Mouse (Mus musculus) neural tube, embryonic 11.5 days (tissue): Measurements from ENCODE around the gene Acsl4. TPM values are rescaled to one million over a fixed set of nuclear protein-coding genes. Genes with fewer than 3 reads are reported as not detected.

Source experiments
- ATAC-seq: fragments of 200-750 bp; cut with Nextera tagmentation; 2 replicates; pipeline ENCODE4 v1.8.0; 2017; ENCODE audit warnings: moderate number of reproducible peaks, mild to moderate bottlenecking, moderate TSS enrichment, moderate library complexity; ENCODE audit not compliant: insufficient read depth, low FRiP score, low TSS enrichment
- DNase-seq: peaks from one replicate; pipeline ENCODE4 v3.0.0-alpha.2; 2015; ENCODE audit warnings: low spot score
- H3K27ac ChIP-seq: fragments of 300-500 bp; sonication (generic); 2 replicates; pipeline ENCODE4 v1.5.1; 2014; ENCODE audit warnings: low read depth, mild to moderate bottlenecking, low read length
- H3K27me3 ChIP-seq: fragments of 300-500 bp; sonication (generic); 2 replicates; pipeline ENCODE4 v1.6.1; 2014; ENCODE audit warnings: mild to moderate bottlenecking, low read length, mixed read lengths; ENCODE audit not compliant: control insufficient read depth, insufficient read depth
- H3K36me3 ChIP-seq: fragments of 300-500 bp; sonication (generic); 2 replicates; pipeline ENCODE4 v1.6.1; 2014; ENCODE audit warnings: mild to moderate bottlenecking, low read length, moderate library complexity, mixed read lengths; ENCODE audit not compliant: control insufficient read depth, insufficient read depth
- H3K4me1 ChIP-seq: fragments of 300-500 bp; sonication (generic); 2 replicates; pipeline ENCODE4 v1.6.1; 2014; ENCODE audit warnings: low read length, mixed read lengths; ENCODE audit not compliant: control insufficient read depth, insufficient read depth
- H3K4me2 ChIP-seq: fragments of 300-500 bp; sonication (generic); 2 replicates; pipeline ENCODE4 v1.6.1; 2014; ENCODE audit warnings: low read depth, mild to moderate bottlenecking, moderate library complexity
- H3K4me3 ChIP-seq: fragments of 300-500 bp; sonication (generic); 2 replicates; pipeline ENCODE4 v1.5.1; 2014; ENCODE audit warnings: low read depth, low read length
- H3K9ac ChIP-seq: fragments of 300-500 bp; sonication (generic); 2 replicates; pipeline ENCODE4 v1.6.1; 2014; ENCODE audit warnings: mild to moderate bottlenecking, low read length
- H3K9me3 ChIP-seq: fragments of 300-500 bp; sonication (generic); 2 replicates; pipeline ENCODE4 v1.6.1; 2016; ENCODE audit warnings: low read length; ENCODE audit not compliant: control insufficient read depth
- WGBS: fragments of 180-500 bp; shearing (Covaris S2); extraction: QIAGEN DNeasy Blood & Tissue Kit; methylation state at CpG from one replicate; pipeline ENCODE4 v1.1.7; 2014; 5-methylcytosine and 5-hydroxymethylcytosine counted together
- polyA plus RNA-seq: library from polyadenylated mRNA; unstranded; fragments of >200 nt; fragmentation: Nextera tagmentation; extraction: Ambion mirVana; gene quantifications from 2 replicates; pipeline ENCODE4 v1.2.1, GENCODE M21; 2014

The Acsl4 gene
- polyA plus RNA-seq, 1 experiment from 2014 or later = 31.2 TPM

- ATAC-seq (no peak), DNase-seq (no peak)
- Histone ChIP-seq H3K4me3 (no peak overlapping the region), H3K27ac (no peak overlapping the region), H3K9me3 (no peaks in the 10 kb centered on the region), H3K4me1 (no peaks in the 10 kb centered on the region), H3K27me3 (no peaks in the 10 kb centered on the region; the same call in 1 of the 2 replicates), H3K9ac (no peak overlapping the region), H3K36me3 (no peaks in the 10 kb centered on the region), H3K4me2 (no peak overlapping the region)
- 58% methylated on average over 2 of the region's 2 CpGs for WGBS
Measured at GRCm38 (mm10) chrX:142398621-142399020, 8.3 kb upstream of the Acsl4 start.

DNA sequence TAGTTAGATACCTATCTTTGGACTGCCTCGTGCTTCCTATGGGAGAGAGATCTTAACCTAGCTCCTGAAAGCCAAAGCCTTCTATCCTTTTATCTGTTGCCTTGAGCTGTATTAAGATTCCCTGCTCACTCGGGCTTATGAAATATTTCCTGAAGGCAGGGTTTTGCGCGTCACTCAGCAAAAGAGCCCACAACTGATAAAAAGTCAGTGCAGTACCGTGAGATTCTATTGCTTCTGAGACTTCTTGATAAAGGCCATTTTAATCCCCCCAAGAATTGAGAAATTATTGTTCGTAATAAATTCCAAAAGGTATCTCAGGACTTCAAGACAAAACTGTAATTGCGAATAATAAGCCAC, 552 bp upstream of the Acsl4 start:
- DNase-seq = no peak
- no peak overlapping the region; the same call in 1 of the 2 replicates for H3K27ac ChIP-seq
- 0 out of 2 replicates have a peak, but pooled peaks have one; percentile 2 for ATAC-seq
- peak overlapping the region; percentile 19; the same call in 1 of the 2 replicates for H3K9ac ChIP-seq
- H3K9me3 ChIP-seq = no peaks in the 10 kb centered on the region
- no peaks in the 10 kb centered on the region for H3K27me3 ChIP-seq
- WGBS = 43% methylated on average over 7 of the region's 7 CpGs
- H3K4me1 ChIP-seq = no peaks in the 10 kb centered on the region
- no peaks in the 10 kb centered on the region for H3K36me3 ChIP-seq
- peak overlapping the region; percentile 44 for H3K4me2 ChIP-seq
- peak overlapping the region; percentile 56 for H3K4me3 ChIP-seq

- no peak for DNase-seq
- Histone ChIP-seq H3K4me1 (no peaks in the 10 kb centered on the region), H3K36me3 (no peaks in the 10 kb centered on the region), H3K27ac (peak overlapping the region; percentile 44; the same call in 1 of the 2 replicates), H3K9me3 (no peaks in the 10 kb centered on the region), H3K9ac (peak overlapping the region; percentile 60), H3K4me2 (peak overlapping the region; percentile 43), H3K4me3 (peak overlapping the region; percentile 56), H3K27me3 (no peaks in the 10 kb centered on the region)
- WGBS = 15% methylated on average over 20 of the region's 22 CpGs
- ATAC-seq = peak; percentile 45
Measured at GRCm38 (mm10) chrX:142389581-142390159, 665 bp downstream of the Acsl4 start.

- Histone ChIP-seq H3K27me3 (no peaks in the 10 kb centered on the region), H3K9me3 (no peaks in the 10 kb centered on the region), H3K9ac (no peak overlapping the region), H3K4me2 (no peak overlapping the region), H3K4me1 (no peaks in the 10 kb centered on the region), H3K36me3 (no peaks in the 10 kb centered on the region), H3K4me3 (no peak overlapping the region), H3K27ac (no peak overlapping the region)
- DNase-seq = no peak
- WGBS = 86% methylated on average over 6 of the region's 6 CpGs
- no peak for ATAC-seq
Measured at GRCm38 (mm10) chrX:142388141-142388540, 2.2 kb downstream of the Acsl4 start.

DNA sequence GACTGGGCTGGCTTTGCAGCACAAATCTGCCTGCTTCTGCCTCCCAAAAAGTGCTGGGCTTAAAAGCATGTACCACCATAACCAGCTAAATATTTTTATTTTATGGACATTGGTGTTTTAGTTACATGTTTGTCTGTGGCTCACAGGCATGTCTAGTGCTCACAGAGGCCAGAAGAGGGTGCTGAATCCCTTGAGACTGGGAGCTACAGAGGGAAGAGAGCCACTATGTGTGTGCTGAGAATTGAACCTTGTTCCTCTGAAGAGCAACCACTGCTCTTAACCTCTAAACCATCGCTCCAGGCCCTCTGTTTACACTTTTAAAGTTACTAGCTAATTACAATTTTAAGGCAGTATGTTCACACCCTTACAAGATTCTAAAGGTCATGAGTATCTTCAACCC, 2.7 kb downstream of the Acsl4 start:
- no peak overlapping the region for H3K4me2 ChIP-seq
- WGBS = 76% methylated on average over 1 of the region's 1 CpGs
- no peaks in the 10 kb centered on the region for H3K27me3 ChIP-seq
- DNase-seq (no peak), ATAC-seq (no peak)
- H3K4me1 ChIP-seq = no peaks in the 10 kb centered on the region
- H3K9me3 ChIP-seq = no peaks in the 10 kb centered on the region
- no peak overlapping the region for H3K9ac ChIP-seq
- no peak overlapping the region for H3K4me3 ChIP-seq
- H3K27ac ChIP-seq = no peak overlapping the region
- H3K36me3 ChIP-seq = no peaks in the 10 kb centered on the region

- 93% methylated on average over 3 of the region's 3 CpGs for WGBS
- Histone ChIP-seq H3K27ac (no peak overlapping the region), H3K4me3 (no peak overlapping the region), H3K9ac (no peak overlapping the region), H3K27me3 (no peaks in the 10 kb centered on the region), H3K4me2 (no peak overlapping the region), H3K4me1 (no peaks in the 10 kb centered on the region), H3K9me3 (no peaks in the 10 kb centered on the region), H3K36me3 (no peaks in the 10 kb centered on the region)
- no peak for DNase-seq
- ATAC-seq = no peak
Measured at GRCm38 (mm10) chrX:142384918-142385317, 5.4 kb downstream of the Acsl4 start.

DNA sequence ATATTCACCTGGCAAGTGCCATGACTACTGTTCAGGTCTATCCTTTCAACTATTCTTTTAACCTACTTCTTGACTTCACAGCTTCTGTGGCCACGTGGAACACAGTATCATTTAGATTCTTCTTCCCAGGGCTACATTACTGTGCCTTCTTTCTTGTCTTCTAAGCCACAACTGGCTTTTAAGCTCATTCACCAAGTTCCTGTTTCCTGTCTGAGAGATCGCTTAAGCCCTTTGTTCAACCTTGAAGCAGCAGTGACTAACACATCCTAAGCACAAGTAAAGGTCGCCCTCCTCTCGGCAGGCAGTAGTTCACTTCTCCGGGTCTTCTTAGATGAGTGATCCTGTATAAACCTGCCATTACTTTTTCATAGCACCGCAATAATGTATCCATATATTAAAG, 10.4 kb downstream of the Acsl4 start:
- Histone ChIP-seq H3K27me3 (no peaks in the 10 kb centered on the region), H3K4me1 (no peaks in the 10 kb centered on the region), H3K4me3 (no peak overlapping the region), H3K27ac (no peak overlapping the region), H3K9ac (no peak overlapping the region), H3K4me2 (no peak overlapping the region), H3K36me3 (no peaks in the 10 kb centered on the region), H3K9me3 (no peaks in the 10 kb centered on the region)
- ATAC-seq (no peak), DNase-seq (no peak)
- WGBS = 88% methylated on average over 6 of the region's 6 CpGs

- Histone ChIP-seq H3K9me3 (no peaks in the 10 kb centered on the region), H3K9ac (no peak overlapping the region), H3K27me3 (no peaks in the 10 kb centered on the region), H3K4me1 (no peaks in the 10 kb centered on the region), H3K36me3 (no peaks in the 10 kb centered on the region), H3K4me3 (no peak overlapping the region), H3K4me2 (no peak overlapping the region), H3K27ac (no peak overlapping the region)
- 91% methylated on average over 6 of the region's 6 CpGs for WGBS
- no peak for ATAC-seq
- DNase-seq = no peak
Measured at GRCm38 (mm10) chrX:142378048-142378447, 12.3 kb downstream of the Acsl4 start.

DNA sequence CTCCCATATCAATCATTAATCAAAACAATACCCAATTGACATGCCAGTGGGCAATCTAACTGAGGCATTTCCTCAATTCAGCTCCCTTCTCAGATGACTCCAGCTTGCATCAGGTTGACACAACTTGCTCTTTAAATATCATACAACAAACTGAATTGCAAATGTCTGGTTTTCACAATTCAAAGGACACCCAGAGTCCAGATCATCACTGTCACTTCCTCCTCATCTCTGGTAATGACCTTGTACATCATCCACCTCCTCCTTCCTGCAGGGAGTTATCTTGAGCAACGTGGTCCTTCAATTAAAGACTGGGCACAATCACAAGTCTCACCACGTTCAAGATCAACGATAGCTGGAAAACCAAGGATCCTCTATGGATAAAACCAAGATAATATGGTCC, 13.0 kb downstream of the Acsl4 start:
- Histone ChIP-seq H3K27me3 (no peaks in the 10 kb centered on the region), H3K9me3 (no peaks in the 10 kb centered on the region), H3K4me2 (no peak overlapping the region), H3K27ac (no peak overlapping the region), H3K36me3 (no peaks in the 10 kb centered on the region), H3K4me1 (no peaks in the 10 kb centered on the region), H3K4me3 (no peak overlapping the region), H3K9ac (no peak overlapping the region)
- no peak for ATAC-seq
- 79% methylated on average over 3 of the region's 3 CpGs for WGBS
- DNase-seq = no peak
